Mouse (Mus musculus): ENCODE data around the gene Pdlim5.

DNA sequence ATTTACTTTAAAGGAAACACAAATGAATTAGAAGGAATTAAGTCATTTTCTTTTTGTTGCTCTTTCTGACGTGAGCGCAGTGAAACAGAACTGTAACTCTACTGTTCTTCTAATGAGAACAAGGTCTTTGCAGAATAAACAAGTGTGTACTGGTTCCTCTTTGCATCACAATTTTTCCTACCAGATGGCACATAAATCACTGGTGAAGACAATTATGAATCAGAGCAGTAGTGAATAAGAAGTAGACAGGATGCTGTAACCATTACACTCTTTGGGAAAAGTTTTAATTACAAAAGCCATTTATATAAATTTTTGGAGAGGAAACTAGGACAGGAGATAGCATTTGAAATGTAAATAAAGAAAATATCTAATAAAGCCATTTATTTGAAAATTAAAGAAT, 51.7 kb downstream of the Pdlim5 start:
- TF ChIP-seq TAL1 (IDR thresholded peaks at IDR 0.05; ENCODE audit: low read length) (no peak), GATA1 (IDR thresholded peaks at IDR 0.05; ENCODE audit: low read length) (no peak)

Measured in erythroblast, embryonic 14.5 days (primary cell).